Mouse (Mus musculus) mouse trophoblast stem cell (cell line): Measurements from ENCODE around the gene Duox1.

Experiments
- in situ Hi-C, 2 experiments: fragments of 300-500 bp; cut with MseI, MboI; formaldehyde crosslinking; loops; 2 replicates in 1 of 2; 3 replicates in 1 of 2; pipeline ENCODE4 v1.15.1; 2025

Duox1 gene

GRCm38 (mm10) chr2:122374012-122374411 lies 58.5 kb downstream of the Duox1 start:
- in situ Hi-C loops, result no loop called here

GRCm38 (mm10) chr2:122374666-122375331 lies 59.3 kb downstream of the Duox1 start:
- in situ Hi-C loops, result no loop called here

- in situ Hi-C loops, result no loop called here
Measured at GRCm38 (mm10) chr2:122375391-122375991, 60.0 kb downstream of the Duox1 start.

GRCm38 (mm10) chr2:122376041-122376561 lies 60.6 kb downstream of the Duox1 start:
- in situ Hi-C loops, result no loop called here

GRCm38 (mm10) chr2:122377215-122377674 lies 61.8 kb downstream of the Duox1 start:
- in situ Hi-C loops, result no loop called here

GRCm38 (mm10) chr2:122377751-122378246 lies 62.3 kb downstream of the Duox1 start:
- in situ Hi-C loops, result no loop called here

- in situ Hi-C loops, result no loop called here
Measured at GRCm38 (mm10) chr2:122378421-122379291, 63.2 kb downstream of the Duox1 start.

GRCm38 (mm10) chr2:122379292-122379650 lies 63.8 kb downstream of the Duox1 start:
- in situ Hi-C loops, result no loop called here

GRCm38 (mm10) chr2:122380768-122381311 lies 65.4 kb downstream of the Duox1 start:
- in situ Hi-C loops, result loop anchor here (5.0 to 10.0 kb wide), 5 partner anchors 84 to 364 kb away; no protein-coding TSS in a partner anchor

GRCm38 (mm10) chr2:122381329-122382103 lies 66.0 kb downstream of the Duox1 start:
- in situ Hi-C loops, result loop anchor here (5.0 to 10.0 kb wide), 5 partner anchors 83 to 363 kb away; no protein-coding TSS in a partner anchor

- in situ Hi-C loops, result loop anchor here (5.0 to 10.0 kb wide), 5 partner anchors 83 to 363 kb away; no protein-coding TSS in a partner anchor
Measured at GRCm38 (mm10) chr2:122382121-122382520, 66.6 kb downstream of the Duox1 start.

- in situ Hi-C loops, result loop anchor here (10.0 kb wide), 4 partner anchors 80 to 360 kb away; no protein-coding TSS in a partner anchor
Measured at GRCm38 (mm10) chr2:122385095-122385494, 69.6 kb downstream of the Duox1 start.

- in situ Hi-C loops, result loop anchor here (10.0 kb wide), 4 partner anchors 78 to 358 kb away; no protein-coding TSS in a partner anchor
Measured at GRCm38 (mm10) chr2:122387135-122387534, 71.7 kb downstream of the Duox1 start.

GRCm38 (mm10) chr2:122396150-122396549 lies 80.7 kb downstream of the Duox1 start:
- in situ Hi-C loops, result no loop called here
